In the genomic region with DNA sequence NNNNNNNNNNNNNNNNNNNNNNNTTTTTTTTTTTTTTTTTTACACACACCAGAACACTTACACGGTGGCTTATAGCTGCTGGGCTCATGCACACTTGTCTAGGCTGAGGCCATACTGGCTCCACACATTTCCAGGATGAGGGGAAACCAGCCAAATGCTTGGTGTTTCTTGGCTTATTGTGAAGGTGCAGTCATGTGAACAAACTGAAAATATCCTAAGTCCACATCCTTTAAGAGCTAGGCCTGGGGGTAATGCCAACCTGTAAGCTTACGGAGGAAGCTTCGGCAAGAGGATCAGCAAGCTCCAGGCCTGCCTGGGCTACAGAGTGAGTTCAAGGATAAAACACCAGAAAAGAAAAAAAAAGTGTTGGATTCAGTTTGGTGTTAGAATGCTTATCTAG, we compare ENCODE assay signal across 13 mouse cellular contexts. TPM values are rescaled to one million over a fixed set of nuclear protein-coding genes. Genes with fewer than 3 reads are reported as not detected.
DNase-seq lines count a peak whose midpoint lies in the region; ATAC-seq and TF ChIP-seq lines count a peak whose summit lies in the region.
"Had no signal": no experiment of that assay in that cellular context is flagged by ENCODE, and none has a peak within 500 bp of the region (broad histone marks: within the 10 kb centered on the region; RNA-seq: fewer than 3 reads in every experiment).

No protein-coding gene starts in this region.

- ATAC-seq in kidney, embryonic 16.5 days (ENCODE audit: low FRiP score, low TSS enrichment): no peak
- ATAC-seq in stomach, postnatal 0 days (ENCODE audit: low FRiP score, low TSS enrichment): no peak

- no peak for TF ChIP-seq EP300 in stomach, postnatal 0 days (optimal IDR thresholded peaks at IDR 0.05)

- H3K9me3 ChIP-seq in kidney, embryonic 16.5 days (ENCODE audit: low read length): no peaks in the 10 kb centered on the region
- H3K9me3 ChIP-seq in stomach, postnatal 0 days (ENCODE audit: control insufficient read depth, low read length): no peaks in the 10 kb centered on the region
- H3K9me3 ChIP-seq: liver, embryonic 13.5 days; midbrain, embryonic 10.5 days had no signal

- peak; percentile 54 to 60 for DNase-seq in cerebellum, postnatal 10 days
- DNase-seq in cerebellum, adult 11-12 months: no peak
- DNase-seq in kidney, adult 18-20 months: peak; percentile 73
- DNase-seq in kidney, postnatal 4 days: no peak
- peak; percentile 28 for DNase-seq in brain, adult 2 months (ENCODE audit: low read depth, low spot score)
- no peak for DNase-seq in testis, postnatal 10 days (ENCODE audit: low spot score)
- no peak for DNase-seq in stomach, postnatal 0 days (ENCODE audit: low spot score)
- DNase-seq: gastrocnemius, postnatal 36 days; liver, embryonic 13.5 days; spleen, adult 18-20 months had no signal

- H3K4me3 ChIP-seq in kidney, embryonic 16.5 days (ENCODE audit: low read length): no peak overlapping the region
- no peak overlapping the region for H3K4me3 ChIP-seq in stomach, postnatal 0 days (ENCODE audit: low read depth, low read length)
- H3K4me3 ChIP-seq: liver, embryonic 13.5 days; midbrain, embryonic 10.5 days had no signal

- H3K4me2 ChIP-seq in kidney, embryonic 16.5 days (replicated peaks; ENCODE audit: low read depth, low read length): no peak overlapping the region
- no peak overlapping the region for H3K4me2 ChIP-seq in stomach, postnatal 0 days (replicated peaks; ENCODE audit: low read depth)
- H3K4me2 ChIP-seq: hindbrain, embryonic 14.5 days had no signal

- H3K27ac ChIP-seq in kidney, embryonic 16.5 days (ENCODE audit: low read length): peak overlapping the region; percentile 58
- H3K27ac ChIP-seq in stomach, postnatal 0 days (replicated peaks): no peak overlapping the region
- H3K27ac ChIP-seq: hindbrain, embryonic 14.5 days; midbrain, embryonic 10.5 days had no signal

- no peaks in the 10 kb centered on the region for H3K27me3 ChIP-seq in kidney, embryonic 16.5 days (ENCODE audit: insufficient read depth, low read length)
- no peaks in the 10 kb centered on the region for H3K27me3 ChIP-seq in stomach, postnatal 0 days (ENCODE audit: control insufficient read depth, insufficient read depth, low read length)
- H3K27me3 ChIP-seq: liver, embryonic 13.5 days had no signal

- no peaks in the 10 kb centered on the region for H3K36me3 ChIP-seq in kidney, embryonic 16.5 days (ENCODE audit: insufficient read depth, low read length)
- H3K36me3 ChIP-seq in stomach, postnatal 0 days (ENCODE audit: control insufficient read depth, insufficient read depth, low read length): no peaks in the 10 kb centered on the region
- H3K36me3 ChIP-seq: liver, embryonic 13.5 days; midbrain, embryonic 10.5 days had no signal

- H3K9ac ChIP-seq in kidney, embryonic 16.5 days (replicated peaks; ENCODE audit: low read length): no peak overlapping the region
- no peak overlapping the region for H3K9ac ChIP-seq in stomach, postnatal 0 days (ENCODE audit: low read length)
- H3K9ac ChIP-seq: hindbrain, embryonic 14.5 days; liver, embryonic 13.5 days had no signal

- WGBS in kidney, embryonic 16.5 days: 59% methylated on average over 3 of the region's 3 CpGs
- WGBS in stomach, postnatal 0 days: 69% methylated on average over 3 of the region's 3 CpGs

- H3K4me1 ChIP-seq in kidney, embryonic 16.5 days (ENCODE audit: insufficient read depth, low read length): peaks cover 5% of the 10 kb centered on the region
- H3K4me1 ChIP-seq in stomach, postnatal 0 days (replicated peaks; ENCODE audit: control insufficient read depth, insufficient read depth): no peaks in the 10 kb centered on the region
- H3K4me1 ChIP-seq: midbrain, embryonic 10.5 days had no signal

- TF ChIP-seq CTCF in stomach, postnatal 0 days (IDR thresholded peaks at IDR 0.05; ENCODE audit: low read depth): no peak

RNA-seq across cellular contexts. Expression of a gene that starts 19.8 kb away (rescaled TPM):
- polyA plus RNA-seq in kidney, embryonic 16.5 days (2015; fragmentation: Nextera tagmentation; extraction: Ambion mirVana): 0.55 TPM in 2 replicates
- polyA plus RNA-seq in stomach, postnatal 0 days (2015; fragmentation: Nextera tagmentation; extraction: Ambion mirVana): 0.12 and 0.18 TPM in 2 replicates

RNA-seq across cellular contexts. Expression of a gene that starts 50.8 kb away (rescaled TPM):
- 1.6 and 2.0 TPM in 2 replicates for polyA plus RNA-seq in kidney, embryonic 16.5 days (2015; fragmentation: Nextera tagmentation; extraction: Ambion mirVana)
- 5.4 and 5.5 TPM in 2 replicates for polyA plus RNA-seq in stomach, postnatal 0 days (2015; fragmentation: Nextera tagmentation; extraction: Ambion mirVana)

Comparison
In these comparisons a context has a peak if more than half of its experiments do, and no peak if none do; other contexts are left out.
1. DNase-seq: peak in cerebellum, postnatal 10 days (2 of 2), kidney, adult 18-20 months (single experiment) and brain, adult 2 months (single experiment); none in cerebellum, adult 11-12 months (single experiment), kidney, postnatal 4 days (0 of 2), testis, postnatal 10 days (single experiment) and stomach, postnatal 0 days (single experiment).